Mouse (Mus musculus) MEL (cell line): Measurements from ENCODE around the gene Mical3.

Experiments used
- ETS1 ChIP-seq: IDR thresholded peaks from 2 replicates; pipeline ENCODE4 v1.6.1; 2012; ENCODE audit warnings: low read depth, mild to moderate bottlenecking, inconsistent platforms, low read length, improper control_type of control experiment, moderate library complexity
- MAX ChIP-seq: IDR thresholded peaks from 2 replicates; pipeline ENCODE4 v1.6.1; 2011; ENCODE audit warnings: low read length, improper control_type of control experiment
- POLR2A ChIP-seq, 2 experiments: IDR thresholded peaks; 2 replicates each; pipeline ENCODE4 v1.6.1; 2011 to 2012; ENCODE audit warnings: low read length in 2 of 2, mild to moderate bottlenecking in 2 of 2, control low read depth in 1 of 2, improper control_type of control experiment in 1 of 2, low read depth in 1 of 2, moderate library complexity in 1 of 2; ENCODE audit not compliant: control insufficient read depth in 1 of 2, insufficient read depth in 1 of 2, poor library complexity in 1 of 2

- TF ChIP-seq POLR2A (IDR thresholded peaks at IDR 0.05; ENCODE audit: control insufficient read depth in 1 of 2, insufficient read depth in 1 of 2, low read depth in 1 of 2, low read length in 2 of 2, poor library complexity in 1 of 2), result no peak
- peak; percentile 80 for TF ChIP-seq ETS1
- TF ChIP-seq MAX, result 0 out of 2 replicates have a peak, but pooled peaks have one; percentile 34
Measured at GRCm38 (mm10) chr6:120914533-120914910, 216.3 kb downstream of the Mical3 start.
